Mouse (Mus musculus) neural tube, embryonic 15.5 days (tissue): ENCODE results near the gene AI854703. TPM values are rescaled to one million over a fixed set of nuclear protein-coding genes. Genes with fewer than 3 reads are reported as not detected.

Source experiments
- ATAC-seq: fragments of 200-750 bp; cut with Nextera tagmentation; 2 replicates; pipeline ENCODE4 v1.8.0; 2017; ENCODE audit warnings: mild to moderate bottlenecking, moderate TSS enrichment, moderate library complexity; ENCODE audit not compliant: low FRiP score
- H3K27ac ChIP-seq: fragments of 300-500 bp; sonication (generic); replicated peaks from 2 replicates; pipeline ENCODE4 v1.5.1; 2015; ENCODE audit warnings: mild to moderate bottlenecking, inconsistent platforms
- H3K27me3 ChIP-seq: fragments of 300-500 bp; sonication (generic); replicated peaks from 2 replicates; pipeline ENCODE4 v1.6.1; 2015; ENCODE audit warnings: inconsistent platforms
- H3K36me3 ChIP-seq: fragments of 300-500 bp; sonication (generic); 2 replicates; pipeline ENCODE4 v1.6.1; 2015; ENCODE audit warnings: inconsistent platforms
- H3K4me1 ChIP-seq: fragments of 300-500 bp; sonication (generic); 2 replicates; pipeline ENCODE4 v1.6.1; 2015; ENCODE audit warnings: inconsistent platforms
- H3K4me2 ChIP-seq: fragments of 300-500 bp; sonication (generic); 2 replicates; pipeline ENCODE4 v1.6.1; 2015; ENCODE audit warnings: inconsistent platforms, mild to moderate bottlenecking, moderate library complexity
- H3K4me3 ChIP-seq: fragments of 300-500 bp; sonication (generic); replicated peaks from 2 replicates; pipeline ENCODE4 v1.5.1; 2015; ENCODE audit warnings: mild to moderate bottlenecking, inconsistent platforms
- H3K9ac ChIP-seq: fragments of 300-500 bp; sonication (generic); replicated peaks from 2 replicates; pipeline ENCODE4 v1.6.1; 2015; ENCODE audit warnings: mild to moderate bottlenecking, inconsistent platforms
- H3K9me3 ChIP-seq: fragments of 300-500 bp; sonication (generic); replicated peaks from 2 replicates; pipeline ENCODE4 v1.6.1; 2016; ENCODE audit warnings: inconsistent platforms
- WGBS: fragments of 180-500 bp; shearing (Covaris S2); methylation state at CpG from one replicate; pipeline ENCODE4 v1.1.7; 2015; ENCODE audit warnings: mixed read lengths; 5-methylcytosine and 5-hydroxymethylcytosine counted together
- polyA plus RNA-seq: library from polyadenylated mRNA; unstranded; fragments of >200 nt; fragmentation: Nextera tagmentation; extraction: Ambion mirVana; gene quantifications from 2 replicates; pipeline ENCODE4 v1.2.1, GENCODE M21; 2015

The AI854703 gene
- polyA plus RNA-seq, 1 experiment from 2014 or later, result 31.4 TPM

DNA sequence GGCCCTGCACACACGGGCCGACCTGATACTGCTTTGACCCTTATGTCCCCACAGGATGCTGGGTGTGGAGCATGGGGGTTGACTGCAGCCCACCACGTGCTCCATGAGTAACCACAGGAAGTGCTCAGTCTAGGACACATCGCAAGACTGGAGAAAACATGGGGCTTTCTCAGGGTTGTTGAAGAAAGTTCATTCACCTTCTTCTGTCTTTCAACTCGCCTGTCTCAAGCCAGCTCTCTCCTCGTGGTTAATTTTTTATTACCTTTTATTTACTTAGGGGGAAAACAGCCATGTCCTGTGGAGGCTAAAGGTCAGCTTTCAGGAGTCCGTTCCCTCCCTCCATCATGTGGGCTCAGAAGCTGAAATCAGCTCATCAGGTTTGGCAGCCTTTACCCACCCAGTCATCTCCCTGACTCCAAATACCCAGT, 39.6 kb downstream of the AI854703 start:
- H3K4me1 ChIP-seq, result no peaks in the 10 kb centered on the region
- WGBS, result 60% methylated on average over 7 of the region's 7 CpGs
- ATAC-seq, result no peak
- no peaks in the 10 kb centered on the region for H3K36me3 ChIP-seq
- no peak overlapping the region for H3K4me2 ChIP-seq
- no peak overlapping the region for H3K4me3 ChIP-seq
- no peaks in the 10 kb centered on the region for H3K9me3 ChIP-seq
- no peak overlapping the region for H3K27ac ChIP-seq
- no peak overlapping the region for H3K9ac ChIP-seq
- H3K27me3 ChIP-seq, result no peaks in the 10 kb centered on the region

- no peak overlapping the region for H3K4me2 ChIP-seq
- H3K4me3 ChIP-seq, result no peak overlapping the region
- H3K36me3 ChIP-seq, result no peaks in the 10 kb centered on the region
- no peak overlapping the region for H3K27ac ChIP-seq
- no peak for ATAC-seq
- no peaks in the 10 kb centered on the region for H3K9me3 ChIP-seq
- H3K9ac ChIP-seq, result no peak overlapping the region
- H3K27me3 ChIP-seq, result no peaks in the 10 kb centered on the region
- no peaks in the 10 kb centered on the region for H3K4me1 ChIP-seq
Observed at GRCm38 (mm10) chr6:48668022-48668421, 41.5 kb downstream of the AI854703 start.

- ATAC-seq, result no peak
- Histone ChIP-seq H3K4me3 (no peak overlapping the region), H3K4me2 (no peak overlapping the region), H3K27me3 (no peaks in the 10 kb centered on the region), H3K9me3 (no peaks in the 10 kb centered on the region), H3K36me3 (no peaks in the 10 kb centered on the region), H3K9ac (no peak overlapping the region), H3K4me1 (no peaks in the 10 kb centered on the region), H3K27ac (no peak overlapping the region)
- 82% methylated on average over 2 of the region's 2 CpGs for WGBS
Observed at GRCm38 (mm10) chr6:48669446-48669969, 42.9 kb downstream of the AI854703 start.

DNA sequence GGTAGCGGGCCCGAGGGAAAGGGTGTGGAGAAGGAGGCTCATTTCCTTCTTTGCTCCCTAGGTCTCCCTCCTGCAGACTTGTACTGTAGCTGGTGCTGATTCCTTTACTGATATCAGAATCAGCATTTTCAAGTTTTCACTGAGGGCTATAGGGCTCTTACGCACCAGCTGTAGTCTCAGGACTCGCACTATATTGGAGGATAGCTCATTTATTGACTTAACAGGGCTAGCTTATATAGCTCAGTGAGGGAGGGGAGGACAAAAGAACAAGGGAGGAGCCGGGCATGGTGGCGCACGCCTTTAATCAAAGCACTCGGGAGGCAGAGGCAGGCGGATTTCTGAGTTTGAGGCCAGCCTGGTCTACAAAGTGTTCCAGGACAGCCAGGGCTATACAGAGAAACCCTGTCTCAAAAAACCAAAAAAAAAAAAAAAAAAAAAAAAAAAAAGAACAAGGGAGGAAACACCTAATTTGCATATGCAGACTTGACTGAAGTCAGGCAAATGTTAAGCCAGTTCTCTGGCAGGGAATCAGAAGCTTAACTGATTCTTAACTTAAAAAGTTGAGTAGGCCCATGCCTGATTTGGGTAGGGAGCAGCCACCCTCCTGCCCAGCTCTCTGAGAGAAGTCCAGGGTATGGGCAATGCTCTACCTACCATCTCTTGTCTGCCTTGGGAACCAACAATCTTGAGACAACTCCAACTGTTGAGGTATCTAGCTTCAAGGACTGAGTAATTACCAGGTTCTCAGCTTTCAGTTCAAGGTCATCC, 47.9 kb downstream of the AI854703 start:
- Histone ChIP-seq H3K9me3 (no peaks in the 10 kb centered on the region), H3K27me3 (no peaks in the 10 kb centered on the region), H3K4me3 (no peak overlapping the region), H3K4me1 (peaks cover 5% of the 10 kb centered on the region; the same call in 1 of the 2 replicates), H3K27ac (no peak overlapping the region), H3K36me3 (no peaks in the 10 kb centered on the region), H3K9ac (no peak overlapping the region), H3K4me2 (no peak overlapping the region)
- 91% methylated on average over 9 of the region's 9 CpGs for WGBS
- ATAC-seq, result no peak

GRCm38 (mm10) chr6:48675400-48675930, 48.9 kb downstream of the AI854703 start:
- H3K9me3 ChIP-seq, result no peaks in the 10 kb centered on the region
- no peak overlapping the region for H3K4me3 ChIP-seq

GRCm38 (mm10) chr6:48675931-48676859, 49.6 kb downstream of the AI854703 start, which contains the start of gene Gimap9:
Gene Gimap9, plus strand, starts transcription at chr6:48676129.
- Histone ChIP-seq H3K4me3 (0 out of 2 replicates have a peak within 1 kb of the TSS, but pooled peaks have one; percentile 11), H3K4me2 (peak within 1 kb of the TSS; percentile 28), H3K27me3 (no peaks in the 10 kb centered on the region), H3K9me3 (no peaks in the 10 kb centered on the region), H3K27ac (no peak within 1 kb of the TSS), H3K4me1 (peaks cover 5% of the 10 kb centered on the region; the same call in 1 of the 2 replicates), H3K9ac (no peak within 1 kb of the TSS), H3K36me3 (no peaks in the 10 kb centered on the region)
- 31% methylated on average over 13 of the region's 13 CpGs for WGBS
- no peak for ATAC-seq

More at GRCm38 (mm10) chr6:48675400-48675930, 48.9 kb downstream of the AI854703 start:
- 54% methylated on average over 10 of the region's 10 CpGs for WGBS
- no peaks in the 10 kb centered on the region for H3K27me3 ChIP-seq
- H3K36me3 ChIP-seq, result no peaks in the 10 kb centered on the region
- peaks cover 5% of the 10 kb centered on the region; the same call in 1 of the 2 replicates for H3K4me1 ChIP-seq
- no peak for ATAC-seq
- H3K9ac ChIP-seq, result no peak overlapping the region
- H3K4me2 ChIP-seq, result peak overlapping the region; percentile 28
- H3K27ac ChIP-seq, result no peak overlapping the region

DNA sequence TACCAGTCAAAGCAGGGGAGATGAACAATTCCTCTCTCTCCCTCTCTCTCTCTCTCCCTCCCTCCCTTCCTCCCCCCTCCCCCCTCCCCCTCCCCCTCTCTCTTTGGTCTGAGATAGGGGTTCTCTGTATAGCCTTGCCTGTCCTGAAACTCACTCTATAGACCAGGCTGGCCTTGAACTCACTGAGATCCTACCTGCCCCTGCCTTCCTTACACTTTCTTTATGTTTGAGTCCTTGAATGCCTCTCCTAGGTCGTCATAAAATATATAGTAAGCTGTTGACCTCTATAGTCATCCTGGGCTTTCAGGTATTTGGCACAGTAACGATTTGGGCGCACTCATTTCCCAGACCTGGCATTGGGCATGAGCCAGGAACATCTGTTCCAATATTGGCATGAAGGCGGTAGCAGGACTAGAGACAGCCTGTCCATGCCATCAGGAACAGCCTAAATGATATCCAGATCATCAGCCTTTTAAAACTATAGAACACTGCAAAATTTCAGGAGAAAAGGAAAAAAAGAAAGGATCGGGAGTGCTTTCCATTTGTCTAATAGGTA, 50.4 kb downstream of the AI854703 start:
- ATAC-seq, result no peak
- peaks cover 5% of the 10 kb centered on the region; the same call in 1 of the 2 replicates for H3K4me1 ChIP-seq
- no peaks in the 10 kb centered on the region for H3K9me3 ChIP-seq
- H3K4me3 ChIP-seq, result no peak overlapping the region
- H3K4me2 ChIP-seq, result 0 out of 2 replicates have a peak overlapping the region, but pooled peaks have one; percentile 28
- WGBS, result 86% methylated on average over 5 of the region's 5 CpGs
- no peaks in the 10 kb centered on the region for H3K36me3 ChIP-seq
- H3K27me3 ChIP-seq, result no peaks in the 10 kb centered on the region
- no peak overlapping the region for H3K9ac ChIP-seq
- H3K27ac ChIP-seq, result no peak overlapping the region

GRCm38 (mm10) chr6:48677492-48678345, 51.2 kb downstream of the AI854703 start:
- H3K27ac ChIP-seq, result no peak overlapping the region
- no peak overlapping the region for H3K4me3 ChIP-seq
- H3K9me3 ChIP-seq, result no peaks in the 10 kb centered on the region
- H3K36me3 ChIP-seq, result no peaks in the 10 kb centered on the region
- H3K4me1 ChIP-seq, result peaks cover 5% of the 10 kb centered on the region; the same call in 1 of the 2 replicates
- H3K27me3 ChIP-seq, result no peaks in the 10 kb centered on the region
- 93% methylated on average over 17 of the region's 17 CpGs for WGBS
- no peak overlapping the region for H3K9ac ChIP-seq
- no peak overlapping the region for H3K4me2 ChIP-seq
- no peak for ATAC-seq

DNA sequence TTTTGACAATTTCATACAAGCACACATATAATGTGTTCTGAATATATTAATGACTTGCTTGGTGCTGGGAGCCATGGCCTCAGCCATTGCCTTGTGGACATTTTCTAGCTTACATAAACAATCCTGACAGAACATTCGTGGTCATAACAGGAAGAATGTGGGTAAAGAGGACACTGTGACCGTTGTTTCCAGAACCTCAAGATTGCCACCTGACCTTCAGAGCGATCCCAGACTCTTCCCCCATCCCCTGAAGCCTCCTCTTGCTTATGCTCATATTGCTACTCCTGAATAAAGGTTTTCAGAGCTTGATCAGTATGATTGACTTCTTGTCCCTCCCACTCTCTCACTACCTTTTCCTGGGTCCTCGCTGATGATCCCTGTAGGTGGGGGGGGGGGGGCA, 51.8 kb downstream of the AI854703 start:
- Histone ChIP-seq H3K27ac (no peak overlapping the region), H3K4me1 (peaks cover 5% of the 10 kb centered on the region; the same call in 1 of the 2 replicates), H3K4me2 (no peak overlapping the region), H3K9me3 (no peaks in the 10 kb centered on the region), H3K36me3 (no peaks in the 10 kb centered on the region), H3K27me3 (no peaks in the 10 kb centered on the region), H3K9ac (no peak overlapping the region), H3K4me3 (no peak overlapping the region)
- 84% methylated on average over 4 of the region's 4 CpGs for WGBS
- no peak for ATAC-seq

DNA sequence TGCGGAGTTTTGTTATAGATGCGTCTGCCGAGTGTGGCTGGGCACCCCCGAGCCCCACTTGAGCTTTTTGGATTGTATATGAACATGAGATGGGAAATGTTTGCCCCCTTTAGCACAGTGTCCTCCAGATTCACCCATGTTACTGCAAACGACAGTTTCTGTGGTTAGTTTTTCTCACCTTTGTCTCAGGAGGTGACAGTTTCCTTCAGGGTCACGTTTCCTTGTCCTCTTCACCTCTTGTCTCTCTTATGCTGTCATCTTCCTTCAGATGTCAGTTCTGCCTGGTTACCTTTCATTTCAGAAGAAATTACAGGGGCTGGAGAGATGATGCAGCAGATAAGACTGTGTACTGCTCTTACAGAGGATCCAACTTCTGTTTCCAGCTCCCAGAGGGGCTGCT, 53.1 kb downstream of the AI854703 start:
- Histone ChIP-seq H3K27ac (no peak overlapping the region), H3K4me1 (peaks cover 5% of the 10 kb centered on the region; the same call in 1 of the 2 replicates), H3K27me3 (no peaks in the 10 kb centered on the region), H3K4me3 (no peak overlapping the region), H3K36me3 (no peaks in the 10 kb centered on the region), H3K9me3 (no peaks in the 10 kb centered on the region), H3K4me2 (no peak overlapping the region), H3K9ac (no peak overlapping the region)
- no peak for ATAC-seq
- 83% methylated on average over 6 of the region's 6 CpGs for WGBS
